Mouse (Mus musculus): ENCODE results near the gene Tnfaip2. TPM values are rescaled to one million over a fixed set of nuclear protein-coding genes. Genes with fewer than 3 reads are reported as not detected.
A peak's percentile ranks its signal among the peaks of the same experiment; 100 is the strongest.

Tnfaip2 gene
- total and polyA plus RNA-seq, 2 experiments = 10.0 to 28.9 TPM

DNA sequence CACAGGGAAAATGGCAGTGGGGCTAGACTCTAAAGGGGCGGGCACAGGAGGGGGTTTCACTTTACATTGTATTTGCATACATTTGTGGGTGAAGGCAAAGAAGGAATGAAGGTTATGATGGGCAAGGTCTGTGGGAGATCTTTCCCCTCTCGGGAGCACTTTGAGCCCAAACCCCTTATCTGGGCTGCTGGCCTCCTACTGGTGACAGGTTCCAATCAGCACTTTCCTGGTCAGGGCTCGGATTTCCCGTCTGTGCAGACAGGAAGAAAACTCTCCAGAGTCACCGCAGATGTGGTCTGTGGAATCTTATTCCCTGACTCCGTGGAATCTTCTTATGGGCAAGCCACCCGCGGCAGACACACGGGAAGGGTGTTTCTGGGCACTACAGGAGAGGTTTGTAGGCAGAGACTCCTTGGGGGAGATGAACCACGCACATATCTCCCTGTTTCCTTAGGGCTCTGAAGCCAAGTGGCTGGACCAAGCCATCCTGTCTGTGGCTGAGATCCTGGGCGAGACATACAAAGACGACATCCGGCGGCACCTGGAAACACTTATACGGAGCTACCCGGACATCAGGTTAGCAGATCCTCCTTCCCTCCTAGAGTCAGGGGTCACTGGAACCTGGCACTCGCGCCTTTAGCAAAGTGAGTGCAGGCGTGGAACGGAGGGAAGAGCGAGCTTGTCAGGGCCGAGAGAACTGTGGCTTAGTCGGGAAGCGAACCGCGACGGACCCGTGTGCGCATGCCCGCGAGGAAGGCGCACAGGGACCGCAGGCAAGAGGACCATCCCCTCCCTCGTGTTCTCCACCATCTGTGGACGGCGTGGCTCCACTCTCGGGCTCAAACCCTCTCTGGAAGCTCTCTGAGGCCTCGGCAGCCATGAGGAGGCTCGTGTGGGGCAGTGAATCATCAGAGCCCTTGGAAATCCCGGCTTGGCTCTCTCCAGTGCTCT lies 13.0 kb upstream of the Tnfaip2 start:
- Histone ChIP-seq H3K4me3 (ENCODE audit: insufficient read depth, low read depth, low read length) (peak overlapping the region; percentile 53), H3K36me3 (ENCODE audit: control insufficient read depth, insufficient read depth, low read length) (no peaks in the 10 kb centered on the region), H3K27me3 (ENCODE audit: control insufficient read depth, insufficient read depth, low read length) (no peaks in the 10 kb centered on the region), H3K79me2 (ENCODE audit: control insufficient read depth, insufficient read depth, low read length) (no peaks in the 10 kb centered on the region), H3K4me1 (ENCODE audit: control insufficient read depth, insufficient read depth, low read length) (peaks cover 4% of the 10 kb centered on the region), H3K9ac (ENCODE audit: low read depth, low read length) (peak overlapping the region; percentile 57), H3K27ac (replicated peaks; ENCODE audit: insufficient read depth, low read depth, low read length) (peak overlapping the region; percentile 29)
- WGBS = 69% methylated on average over 40 of the region's 40 CpGs
- TF ChIP-seq POLR2A (IDR thresholded peaks at IDR 0.05; ENCODE audit: extremely low read depth, insufficient read depth, low read length) (no peak), CTCF (IDR thresholded peaks at IDR 0.05; ENCODE audit: low read depth, low read length) (0 out of 2 replicates have a peak, but pooled peaks have one; percentile 14)
- no peak for DNase-seq (ENCODE audit: extremely low read depth, low read depth, low spot score)

DNA sequence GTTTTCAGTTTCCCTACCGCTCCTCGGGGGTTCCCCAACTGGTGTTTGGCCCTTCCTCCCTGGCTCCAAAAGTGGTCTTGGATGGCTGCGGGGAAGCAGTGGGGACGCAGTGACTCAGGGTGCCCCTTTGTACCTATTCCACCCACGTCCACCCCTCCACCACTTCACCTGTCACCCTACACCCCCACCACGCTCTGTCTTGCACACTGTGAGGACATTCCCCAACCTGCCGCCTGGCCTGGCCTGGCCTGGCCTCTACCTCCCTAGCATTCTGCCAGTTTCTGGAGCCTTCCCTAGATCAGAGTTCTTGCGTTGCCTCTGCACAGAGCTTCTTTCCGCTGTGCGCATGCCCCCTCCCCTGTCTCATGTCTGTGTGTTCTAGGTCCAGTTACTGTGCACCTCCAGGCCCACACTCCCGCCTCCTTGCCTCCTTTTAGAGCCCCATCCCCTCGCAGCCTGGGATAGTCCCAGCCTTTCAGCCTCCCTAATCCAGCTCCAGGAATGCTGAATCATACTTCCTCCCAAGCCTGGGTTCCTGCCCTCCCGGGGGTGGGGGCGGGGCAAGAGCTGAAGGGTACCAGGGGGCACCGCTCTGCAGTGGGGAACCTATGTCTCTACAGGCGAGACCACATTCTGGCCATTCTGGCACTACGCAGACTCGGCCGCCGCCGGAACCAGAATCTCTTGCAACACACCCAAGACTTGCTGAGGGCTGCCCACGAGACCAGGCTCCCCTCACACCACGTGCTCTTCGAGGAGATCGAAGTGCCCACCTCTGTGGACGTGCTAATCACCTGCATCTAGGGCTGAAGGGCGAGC lies 12.0 kb upstream of the Tnfaip2 start:
- Histone ChIP-seq H3K79me2 (ENCODE audit: control insufficient read depth, insufficient read depth, low read length) (no peaks in the 10 kb centered on the region), H3K36me3 (ENCODE audit: control insufficient read depth, insufficient read depth, low read length) (no peaks in the 10 kb centered on the region), H3K4me1 (ENCODE audit: control insufficient read depth, insufficient read depth, low read length) (peaks cover 8% of the 10 kb centered on the region), H3K9ac (ENCODE audit: low read depth, low read length) (peak overlapping the region; percentile 30; the same call in 1 of the 2 replicates), H3K27ac (replicated peaks; ENCODE audit: insufficient read depth, low read depth, low read length) (peak overlapping the region; percentile 19), H3K4me3 (ENCODE audit: insufficient read depth, low read depth, low read length) (peak overlapping the region; percentile 31; the same call in 1 of the 2 replicates), H3K27me3 (ENCODE audit: control insufficient read depth, insufficient read depth, low read length) (no peaks in the 10 kb centered on the region)
- TF ChIP-seq POLR2A (IDR thresholded peaks at IDR 0.05; ENCODE audit: extremely low read depth, insufficient read depth, low read length) (no peak), CTCF (IDR thresholded peaks at IDR 0.05; ENCODE audit: low read depth, low read length) (no peak)
- DNase-seq (ENCODE audit: extremely low read depth, low read depth, low spot score) = no peak
- 71% methylated on average over 27 of the region's 27 CpGs for WGBS

DNA sequence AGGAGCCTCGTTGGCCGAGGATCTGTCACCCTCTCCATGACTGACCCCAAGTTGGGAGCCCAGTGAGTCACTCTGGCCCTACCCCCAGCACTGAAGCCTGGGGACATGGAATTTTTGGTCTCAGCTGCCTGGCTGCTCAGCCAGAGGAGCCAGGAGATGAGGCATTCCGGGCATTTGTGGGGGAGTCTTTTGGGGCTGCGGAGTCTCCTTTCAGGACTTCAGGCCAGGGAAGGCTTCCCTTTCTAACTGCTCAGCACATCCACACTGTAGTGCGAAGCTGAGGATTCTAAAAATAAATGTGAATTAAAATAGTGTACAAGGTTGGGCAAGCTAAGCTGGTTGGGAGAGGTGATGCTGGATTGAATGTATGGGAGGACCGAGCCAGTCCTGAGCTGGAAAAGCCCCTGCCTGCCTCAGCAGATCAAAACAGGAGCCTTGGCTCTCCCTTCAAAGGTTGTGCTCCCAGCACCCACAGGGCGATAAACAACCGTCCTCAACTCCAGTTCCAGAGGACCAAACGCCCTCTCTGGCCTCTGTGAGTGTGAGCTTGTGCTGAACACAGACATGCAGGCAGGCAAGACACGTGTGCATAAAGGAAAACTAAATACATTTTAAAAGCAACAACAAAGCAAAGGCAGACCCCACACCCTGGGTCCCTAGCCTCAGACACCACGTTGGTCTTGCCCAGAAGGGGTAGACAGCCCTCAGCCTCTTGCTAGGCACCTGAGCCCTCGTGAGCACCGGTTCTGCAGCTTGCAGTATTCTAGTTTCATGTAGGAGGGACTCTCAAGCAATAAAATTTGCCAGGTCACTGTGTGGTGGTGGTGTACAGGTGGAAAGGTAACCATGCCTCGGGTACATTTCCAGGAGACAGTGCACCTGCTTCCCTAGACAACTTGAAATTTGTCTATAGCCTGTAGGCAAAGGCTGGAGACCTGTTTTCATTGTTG lies 11.1 kb upstream of the Tnfaip2 start:
- Histone ChIP-seq H3K9ac (ENCODE audit: low read depth, low read length) (no peak overlapping the region), H3K27ac (replicated peaks; ENCODE audit: insufficient read depth, low read depth, low read length) (no peak overlapping the region), H3K36me3 (ENCODE audit: control insufficient read depth, insufficient read depth, low read length) (no peaks in the 10 kb centered on the region), H3K4me3 (ENCODE audit: insufficient read depth, low read depth, low read length) (no peak overlapping the region), H3K79me2 (ENCODE audit: control insufficient read depth, insufficient read depth, low read length) (no peaks in the 10 kb centered on the region), H3K4me1 (ENCODE audit: control insufficient read depth, insufficient read depth, low read length) (peaks cover 8% of the 10 kb centered on the region), H3K27me3 (ENCODE audit: control insufficient read depth, insufficient read depth, low read length) (no peaks in the 10 kb centered on the region)
- TF ChIP-seq POLR2A (IDR thresholded peaks at IDR 0.05; ENCODE audit: extremely low read depth, insufficient read depth, low read length) (no peak), CTCF (IDR thresholded peaks at IDR 0.05; ENCODE audit: low read depth, low read length) (no peak)
- 83% methylated on average over 14 of the region's 14 CpGs for WGBS
- DNase-seq (ENCODE audit: extremely low read depth, low read depth, low spot score) = no peak

DNA sequence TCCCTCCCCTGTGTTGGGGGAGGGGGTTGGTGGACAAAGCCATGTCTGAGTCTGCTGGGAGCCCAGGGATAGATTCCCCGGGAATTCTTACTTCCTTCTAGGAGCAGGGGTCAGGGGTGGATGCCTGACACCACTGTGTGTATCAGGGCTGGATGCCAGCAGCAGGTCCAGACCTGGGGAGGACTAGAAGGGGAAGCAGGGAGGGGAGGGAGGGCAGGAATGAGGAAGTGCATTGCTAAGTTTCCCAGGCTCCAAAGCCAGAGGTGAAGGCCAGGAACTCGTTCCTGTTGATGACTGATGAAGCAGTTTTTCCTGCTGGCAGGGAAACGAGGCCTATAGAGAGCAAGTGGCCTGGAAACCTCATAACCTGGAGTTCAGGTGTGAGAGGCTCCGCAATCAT lies 10.2 kb upstream of the Tnfaip2 start:
- H3K4me1 ChIP-seq (ENCODE audit: control insufficient read depth, insufficient read depth, low read length) = peaks cover 9% of the 10 kb centered on the region
- peak overlapping the region; percentile 24; the same call in 1 of the 2 replicates for H3K27ac ChIP-seq (replicated peaks; ENCODE audit: insufficient read depth, low read depth, low read length)
- no peaks in the 10 kb centered on the region for H3K36me3 ChIP-seq (ENCODE audit: control insufficient read depth, insufficient read depth, low read length)
- DNase-seq (ENCODE audit: extremely low read depth, low read depth, low spot score) = no peak
- no peaks in the 10 kb centered on the region for H3K27me3 ChIP-seq (ENCODE audit: control insufficient read depth, insufficient read depth, low read length)
- H3K9ac ChIP-seq (ENCODE audit: low read depth, low read length) = no peak overlapping the region
- no peak overlapping the region for H3K4me3 ChIP-seq (ENCODE audit: insufficient read depth, low read depth, low read length)
- H3K79me2 ChIP-seq (ENCODE audit: control insufficient read depth, insufficient read depth, low read length) = no peaks in the 10 kb centered on the region
- no peak for TF ChIP-seq CTCF (IDR thresholded peaks at IDR 0.05; ENCODE audit: low read depth, low read length)
- no peak for TF ChIP-seq POLR2A (IDR thresholded peaks at IDR 0.05; ENCODE audit: extremely low read depth, insufficient read depth, low read length)
- 44% methylated on average over 4 of the region's 4 CpGs for WGBS

DNA sequence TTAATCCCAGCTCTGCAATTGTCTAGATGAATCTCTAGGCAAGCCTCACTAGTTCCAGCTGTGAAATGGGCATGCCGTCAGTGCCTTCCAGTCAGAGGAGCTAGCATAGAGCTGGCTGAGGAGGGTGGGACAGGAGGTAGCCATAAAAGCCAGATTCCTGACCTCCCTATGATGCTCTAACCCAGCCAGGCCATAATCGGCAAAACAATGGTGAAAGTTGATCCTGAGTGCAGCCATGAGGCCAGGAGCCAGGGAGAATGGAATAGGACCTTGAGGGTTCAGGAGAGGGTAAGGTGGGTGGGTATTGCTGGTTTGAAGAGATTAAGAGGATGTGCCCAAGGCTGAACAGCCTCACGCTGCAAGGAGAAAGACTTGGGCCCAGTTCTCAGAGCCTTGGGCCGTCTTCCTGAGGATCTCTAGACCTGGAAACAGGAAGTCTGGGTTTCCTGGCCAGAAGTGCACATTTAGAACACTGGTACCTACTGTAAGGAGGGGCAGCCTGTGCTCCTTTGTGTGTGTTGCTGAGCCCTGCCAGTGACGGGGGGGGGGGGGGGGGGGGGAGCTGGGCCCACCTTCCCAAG lies 9.4 kb upstream of the Tnfaip2 start:
- TF ChIP-seq CTCF (IDR thresholded peaks at IDR 0.05; ENCODE audit: low read depth, low read length) (no peak), POLR2A (IDR thresholded peaks at IDR 0.05; ENCODE audit: extremely low read depth, insufficient read depth, low read length) (no peak)
- WGBS = 80% methylated on average over 5 of the region's 5 CpGs
- Histone ChIP-seq H3K9ac (ENCODE audit: low read depth, low read length) (no peak overlapping the region), H3K36me3 (ENCODE audit: control insufficient read depth, insufficient read depth, low read length) (no peaks in the 10 kb centered on the region), H3K4me3 (ENCODE audit: insufficient read depth, low read depth, low read length) (no peak overlapping the region), H3K4me1 (ENCODE audit: control insufficient read depth, insufficient read depth, low read length) (peaks cover 17% of the 10 kb centered on the region), H3K79me2 (ENCODE audit: control insufficient read depth, insufficient read depth, low read length) (no peaks in the 10 kb centered on the region), H3K27ac (replicated peaks; ENCODE audit: insufficient read depth, low read depth, low read length) (peak overlapping the region; percentile 24), H3K27me3 (ENCODE audit: control insufficient read depth, insufficient read depth, low read length) (no peaks in the 10 kb centered on the region)
- no peak for DNase-seq (ENCODE audit: extremely low read depth, low read depth, low spot score)

Data from liver, adult 2 months (tissue).